Mouse (Mus musculus) lung, embryonic 16.5 days (tissue): ENCODE data around the gene Atp6v1a. TPM values are rescaled to one million over a fixed set of nuclear protein-coding genes. Genes with fewer than 3 reads are reported as not detected.

Experiments used
- ATAC-seq: fragments of 200-750 bp; cut with Nextera tagmentation; 2 replicates; pipeline ENCODE4 v1.8.0; 2017; ENCODE audit warnings: low read depth, mild to moderate bottlenecking, moderate library complexity
- H3K27ac ChIP-seq: fragments of 300-500 bp; sonication (generic); 2 replicates; pipeline ENCODE4 v1.5.1; 2014; ENCODE audit warnings: mild to moderate bottlenecking, control low read depth, low read length
- H3K27me3 ChIP-seq: fragments of 300-500 bp; sonication (generic); 2 replicates; pipeline ENCODE4 v1.6.1; 2014; ENCODE audit warnings: low read depth, low read length, mixed read lengths; ENCODE audit not compliant: control insufficient read depth, insufficient read depth
- H3K36me3 ChIP-seq: fragments of 300-500 bp; sonication (generic); 2 replicates; pipeline ENCODE4 v1.6.1; 2014; ENCODE audit warnings: low read length; ENCODE audit not compliant: control insufficient read depth, insufficient read depth
- H3K4me1 ChIP-seq: fragments of 300-500 bp; sonication (generic); replicated peaks from 2 replicates; pipeline ENCODE4 v1.6.1; 2014; ENCODE audit warnings: low read length, mixed read lengths; ENCODE audit not compliant: control insufficient read depth, insufficient read depth
- H3K4me2 ChIP-seq: fragments of 300-500 bp; sonication (generic); 2 replicates; pipeline ENCODE4 v1.6.1; 2014; ENCODE audit warnings: low read depth, low read length, control low read depth
- H3K4me3 ChIP-seq: fragments of 300-500 bp; sonication (generic); 2 replicates; pipeline ENCODE4 v1.5.1; 2014; ENCODE audit warnings: mild to moderate bottlenecking, low read length, control low read depth
- H3K9ac ChIP-seq: fragments of 300-500 bp; sonication (generic); 2 replicates; pipeline ENCODE4 v1.6.1; 2014; ENCODE audit warnings: low read length, control low read depth
- H3K9me3 ChIP-seq: fragments of 300-500 bp; sonication (generic); 2 replicates; pipeline ENCODE4 v1.6.1; 2016; ENCODE audit warnings: low read length; ENCODE audit not compliant: control insufficient read depth
- WGBS: fragments of 180-500 bp; shearing (Covaris S2); extraction: QIAGEN DNeasy Blood & Tissue Kit; methylation state at CpG from one replicate; pipeline ENCODE4 v1.1.7; 2014; 5-methylcytosine and 5-hydroxymethylcytosine counted together
- polyA plus RNA-seq: library from polyadenylated mRNA; unstranded; fragments of >200 nt; fragmentation: Nextera tagmentation; extraction: Ambion mirVana; gene quantifications from 2 replicates; pipeline ENCODE4 v1.2.1, GENCODE M21; 2015

Atp6v1a gene
- polyA plus RNA-seq, 1 experiment from 2014 or later, result 69.2 TPM

- WGBS, result 20% methylated on average over 6 of the region's 6 CpGs
- peak overlapping the region; percentile 58 for H3K9ac ChIP-seq
Observed at GRCm38 (mm10) chr16:44141483-44141882, 2.0 kb upstream of the Atp6v1a start.

GRCm38 (mm10) chr16:44140186-44140787, 782 bp upstream of the Atp6v1a start:
- peak overlapping the region; percentile 55 for H3K4me2 ChIP-seq
- peaks cover 14% of the 10 kb centered on the region for H3K4me1 ChIP-seq
- peak; percentile 69 for ATAC-seq
- H3K27ac ChIP-seq, result peak overlapping the region; percentile 100
- H3K9me3 ChIP-seq, result no peaks in the 10 kb centered on the region
- H3K27me3 ChIP-seq, result no peaks in the 10 kb centered on the region
- H3K4me3 ChIP-seq, result peak overlapping the region; percentile 98
- no peaks in the 10 kb centered on the region for H3K36me3 ChIP-seq
- 0% methylated on average over 35 of the region's 44 CpGs for WGBS
- peak overlapping the region; percentile 96 for H3K9ac ChIP-seq

More at GRCm38 (mm10) chr16:44141483-44141882, 2.0 kb upstream of the Atp6v1a start:
- H3K4me3 ChIP-seq, result peak overlapping the region; percentile 30
- no peaks in the 10 kb centered on the region for H3K36me3 ChIP-seq
- peak overlapping the region; percentile 55 for H3K4me2 ChIP-seq
- no peak for ATAC-seq
- peaks cover 14% of the 10 kb centered on the region for H3K4me1 ChIP-seq
- peak overlapping the region; percentile 55; the same call in 1 of the 2 replicates for H3K27ac ChIP-seq
- no peaks in the 10 kb centered on the region for H3K9me3 ChIP-seq
- H3K27me3 ChIP-seq, result no peaks in the 10 kb centered on the region

GRCm38 (mm10) chr16:44138979-44139535, 448 bp downstream of the Atp6v1a start:
- peaks cover 14% of the 10 kb centered on the region for H3K4me1 ChIP-seq
- WGBS, result under 1% methylated on average over 25 of the region's 25 CpGs
- peak; percentile 86 for ATAC-seq
- H3K9ac ChIP-seq, result peak overlapping the region; percentile 96
- peak overlapping the region; percentile 98 for H3K4me3 ChIP-seq
- H3K4me2 ChIP-seq, result peak overlapping the region; percentile 92
- no peaks in the 10 kb centered on the region for H3K9me3 ChIP-seq
- no peaks in the 10 kb centered on the region for H3K36me3 ChIP-seq
- H3K27me3 ChIP-seq, result no peaks in the 10 kb centered on the region
- peak overlapping the region; percentile 100 for H3K27ac ChIP-seq

- WGBS, result under 1% methylated on average over 24 of the region's 24 CpGs
- H3K36me3 ChIP-seq, result no peaks in the 10 kb centered on the region
- no peak for ATAC-seq
- H3K27ac ChIP-seq, result peak overlapping the region; percentile 100
- H3K4me3 ChIP-seq, result peak overlapping the region; percentile 98
- peaks cover 14% of the 10 kb centered on the region for H3K4me1 ChIP-seq
- no peaks in the 10 kb centered on the region for H3K9me3 ChIP-seq
- peak overlapping the region; percentile 96 for H3K9ac ChIP-seq
- no peaks in the 10 kb centered on the region for H3K27me3 ChIP-seq
- H3K4me2 ChIP-seq, result peak overlapping the region; percentile 92
Observed at GRCm38 (mm10) chr16:44138377-44138978, 1.0 kb downstream of the Atp6v1a start.

- no peak for ATAC-seq
- Histone ChIP-seq H3K4me2 (no peak overlapping the region), H3K36me3 (no peaks in the 10 kb centered on the region), H3K27ac (no peak overlapping the region), H3K27me3 (no peaks in the 10 kb centered on the region), H3K4me1 (peaks cover 12% of the 10 kb centered on the region), H3K9ac (no peak overlapping the region), H3K4me3 (no peak overlapping the region), H3K9me3 (no peaks in the 10 kb centered on the region)
- 66% methylated on average over 6 of the region's 6 CpGs for WGBS
Observed at GRCm38 (mm10) chr16:44136511-44137021, 2.9 kb downstream of the Atp6v1a start.

GRCm38 (mm10) chr16:44133187-44133586, 6.3 kb downstream of the Atp6v1a start:
- Histone ChIP-seq H3K36me3 (no peaks in the 10 kb centered on the region), H3K4me2 (no peak overlapping the region), H3K9me3 (no peaks in the 10 kb centered on the region), H3K4me3 (no peak overlapping the region), H3K27me3 (no peaks in the 10 kb centered on the region), H3K4me1 (peaks cover 10% of the 10 kb centered on the region), H3K27ac (no peak overlapping the region), H3K9ac (no peak overlapping the region)
- ATAC-seq, result peak; percentile 36; the same call in 1 of the 2 replicates
- 54% methylated on average over 3 of the region's 3 CpGs for WGBS

- ATAC-seq, result no peak
- no peaks in the 10 kb centered on the region for H3K36me3 ChIP-seq
- no peaks in the 10 kb centered on the region for H3K27me3 ChIP-seq
- H3K9ac ChIP-seq, result no peak overlapping the region
- H3K27ac ChIP-seq, result no peak overlapping the region
- H3K4me3 ChIP-seq, result no peak overlapping the region
- WGBS, result 75% methylated on average over 4 of the region's 4 CpGs
- peaks cover 3% of the 10 kb centered on the region; the same call in 1 of the 2 replicates for H3K4me1 ChIP-seq
- H3K4me2 ChIP-seq, result no peak overlapping the region
- no peaks in the 10 kb centered on the region for H3K9me3 ChIP-seq
Observed at GRCm38 (mm10) chr16:44132300-44132699, 7.2 kb downstream of the Atp6v1a start.

GRCm38 (mm10) chr16:44126437-44126836, 13.1 kb downstream of the Atp6v1a start:
- Histone ChIP-seq H3K4me2 (no peak overlapping the region), H3K9me3 (no peaks in the 10 kb centered on the region), H3K27me3 (no peaks in the 10 kb centered on the region), H3K9ac (no peak overlapping the region), H3K27ac (no peak overlapping the region), H3K4me1 (no peaks in the 10 kb centered on the region; the same call in 1 of the 2 replicates), H3K4me3 (no peak overlapping the region), H3K36me3 (no peaks in the 10 kb centered on the region)
- 44% methylated on average over 4 of the region's 4 CpGs for WGBS
- 0 out of 2 replicates have a peak, but pooled peaks have one; percentile 36 for ATAC-seq

GRCm38 (mm10) chr16:44125436-44125835, 14.1 kb downstream of the Atp6v1a start:
- H3K9ac ChIP-seq, result no peak overlapping the region
- H3K9me3 ChIP-seq, result no peaks in the 10 kb centered on the region
- H3K27me3 ChIP-seq, result no peaks in the 10 kb centered on the region
- no peak overlapping the region for H3K27ac ChIP-seq
- WGBS, result 76% methylated on average over 2 of the region's 2 CpGs
- H3K4me1 ChIP-seq, result no peaks in the 10 kb centered on the region; the same call in 1 of the 2 replicates
- H3K4me3 ChIP-seq, result no peak overlapping the region
- no peak for ATAC-seq
- no peaks in the 10 kb centered on the region for H3K36me3 ChIP-seq
- no peak overlapping the region for H3K4me2 ChIP-seq
